Mouse (Mus musculus): Measurements from ENCODE around the gene Miga1. TPM values are rescaled to one million over a fixed set of nuclear protein-coding genes. Genes with fewer than 3 reads are reported as not detected.

Gene Miga1
- total and polyA plus RNA-seq, 3 experiments: 25.3 to 44.7 (median 32.5) TPM

- TF ChIP-seq POLR2A (IDR thresholded peaks at IDR 0.05; ENCODE audit: low read depth, low read length) (no peak), EP300 (IDR thresholded peaks at IDR 0.05; ENCODE audit: low read length) (no peak), USF1 (IDR thresholded peaks at IDR 0.05; ENCODE audit: low read depth, low read length) (no peak), MAX (IDR thresholded peaks at IDR 0.05; ENCODE audit: low read length) (no peak), IRF4 (IDR thresholded peaks at IDR 0.05; ENCODE audit: low read depth, low read length) (no peak)
- Histone ChIP-seq H3K4me2 (ENCODE audit: insufficient read depth, low read depth, poor library complexity, severe bottlenecking) (no peak overlapping the region), H3K36me3 (replicated peaks in 1 of 2; ENCODE audit: control insufficient read depth in 1 of 2, insufficient read depth in 1 of 2, low read length in 1 of 2) (peaks cover 60 to 87% of the 10 kb centered on the region in 2 experiments), H3K4me1 (ENCODE audit: control insufficient read depth in 1 of 2, insufficient read depth in 2 of 2) (no peaks in the 10 kb centered on the region), H3K9ac (ENCODE audit: insufficient read depth, low read depth) (no peak overlapping the region), H3K79me2 (replicated peaks; ENCODE audit: control insufficient read depth, extremely low read depth, insufficient read depth, poor library complexity, severe bottlenecking) (no peaks in the 10 kb centered on the region), H3K27me3 (replicated peaks) (no peaks in the 10 kb centered on the region), H3K27ac (ENCODE audit: insufficient read depth, low read depth) (no peak overlapping the region), H3K9me3 (replicated peaks; ENCODE audit: low read length) (no peaks in the 10 kb centered on the region), H3K4me3 (replicated peaks in 1 of 3; ENCODE audit: low read depth in 2 of 3, low read length in 2 of 3, poor library complexity in 1 of 3) (no peak overlapping the region)
- in situ Hi-C loops (cut with MboI; ENCODE audit: low pct_ligation_motif_present, low pct_unique_long_range_greater_than_20kb, low sequenced_read_pairs) (no loop called here), dilution Hi-C loops (cut with MboI; ENCODE audit: extremely low pct_ligation_motif_present, extremely low pct_unique_long_range_greater_than_20kb, low sequenced_read_pairs) (no loop called here)
- DNase-seq (ENCODE audit: extremely low read depth): no peak
These were observed 51.5 kb downstream of the Miga1 start for GRCm38 (mm10) chr3:152288740-152289139.

- Histone ChIP-seq H3K27me3 (replicated peaks) (no peaks in the 10 kb centered on the region), H3K36me3 (replicated peaks in 1 of 2; ENCODE audit: control insufficient read depth in 1 of 2, insufficient read depth in 1 of 2, low read length in 1 of 2) (peaks cover 60 to 87% of the 10 kb centered on the region in 2 experiments), H3K4me3 (replicated peaks in 1 of 3; ENCODE audit: low read depth in 2 of 3, low read length in 2 of 3, poor library complexity in 1 of 3) (no peak overlapping the region), H3K4me1 (ENCODE audit: control insufficient read depth in 1 of 2, insufficient read depth in 2 of 2) (no peaks in the 10 kb centered on the region), H3K9ac (ENCODE audit: insufficient read depth, low read depth) (no peak overlapping the region), H3K27ac (ENCODE audit: insufficient read depth, low read depth) (no peak overlapping the region), H3K4me2 (ENCODE audit: insufficient read depth, low read depth, poor library complexity, severe bottlenecking) (no peak overlapping the region), H3K79me2 (replicated peaks; ENCODE audit: control insufficient read depth, extremely low read depth, insufficient read depth, poor library complexity, severe bottlenecking) (no peaks in the 10 kb centered on the region), H3K9me3 (replicated peaks; ENCODE audit: low read length) (no peaks in the 10 kb centered on the region)
- in situ Hi-C loops (cut with MboI; ENCODE audit: low pct_ligation_motif_present, low pct_unique_long_range_greater_than_20kb, low sequenced_read_pairs) (no loop called here), dilution Hi-C loops (cut with MboI; ENCODE audit: extremely low pct_ligation_motif_present, extremely low pct_unique_long_range_greater_than_20kb, low sequenced_read_pairs) (no loop called here)
- TF ChIP-seq USF2 (conservative IDR thresholded peaks at IDR 0.05; ENCODE audit: low read depth, low read length): no peak
- TF ChIP-seq RAD21 (IDR thresholded peaks at IDR 0.05; ENCODE audit: low read depth, low read length): no peak
- TF ChIP-seq TCF12 (IDR thresholded peaks at IDR 0.05; ENCODE audit: low read depth, low read length): no peak
- no peak for TF ChIP-seq JUND (conservative IDR thresholded peaks at IDR 0.05; ENCODE audit: low read depth, low read length)
- TF ChIP-seq ETS1 (conservative IDR thresholded peaks at IDR 0.05; ENCODE audit: low read depth, low read length): no peak
- no peak for DNase-seq (ENCODE audit: extremely low read depth)
These were observed 51.9 kb downstream of the Miga1 start for GRCm38 (mm10) chr3:152288276-152288675.

- H3K4me2 ChIP-seq (ENCODE audit: insufficient read depth, low read depth, poor library complexity, severe bottlenecking): no peak overlapping the region
- H3K79me2 ChIP-seq (replicated peaks; ENCODE audit: control insufficient read depth, extremely low read depth, insufficient read depth, poor library complexity, severe bottlenecking): no peaks in the 10 kb centered on the region
- H3K4me1 ChIP-seq (ENCODE audit: control insufficient read depth in 1 of 2, insufficient read depth in 2 of 2): no peaks in the 10 kb centered on the region
- dilution Hi-C loops (cut with MboI; ENCODE audit: extremely low pct_ligation_motif_present, extremely low pct_unique_long_range_greater_than_20kb, low sequenced_read_pairs): no loop called here
- H3K9ac ChIP-seq (ENCODE audit: insufficient read depth, low read depth): no peak overlapping the region
- H3K36me3 ChIP-seq (replicated peaks in 1 of 2; ENCODE audit: control insufficient read depth in 1 of 2, insufficient read depth in 1 of 2, low read length in 1 of 2): peaks cover 64 to 87% of the 10 kb centered on the region in 2 experiments
- no peak overlapping the region for H3K27ac ChIP-seq (ENCODE audit: insufficient read depth, low read depth)
- peak; percentile 15 to 55; a peak in 2 of 4 replicates for TF ChIP-seq CTCF (conservative IDR thresholded peaks at IDR 0.05 in 1 of 2, IDR thresholded peaks at IDR 0.05 in 1 of 2; ENCODE audit: low read depth in 2 of 2, low read length in 2 of 2)
- no peak for TF ChIP-seq CHD1 (IDR thresholded peaks at IDR 0.05; ENCODE audit: low read depth, low read length)
- TF ChIP-seq SMC3 (IDR thresholded peaks at IDR 0.05; ENCODE audit: low read depth, low read length): peak; percentile 21
- TF ChIP-seq GABPA (IDR thresholded peaks at IDR 0.05; ENCODE audit: insufficient replicate concordance, low read depth, low read length): no peak
- TF ChIP-seq RCOR1 (conservative IDR thresholded peaks at IDR 0.05; ENCODE audit: low read depth, low read length): no peak
- no peak for TF ChIP-seq BHLHE40 (IDR thresholded peaks at IDR 0.05; ENCODE audit: low read depth, low read length)
- no peak for TF ChIP-seq MAFK (IDR thresholded peaks at IDR 0.05; ENCODE audit: insufficient replicate concordance, low read length)
- TF ChIP-seq NELFE (IDR thresholded peaks at IDR 0.05; ENCODE audit: low read depth, low read length): no peak
- no peak for TF ChIP-seq TBP (conservative IDR thresholded peaks at IDR 0.05; ENCODE audit: low read depth, low read length)
- in situ Hi-C loops (cut with MboI; ENCODE audit: low pct_ligation_motif_present, low pct_unique_long_range_greater_than_20kb, low sequenced_read_pairs): no loop called here
- DNase-seq (ENCODE audit: extremely low read depth): peak; percentile 23
- H3K27me3 ChIP-seq (replicated peaks): no peaks in the 10 kb centered on the region
- no peak overlapping the region for H3K4me3 ChIP-seq (replicated peaks in 1 of 3; ENCODE audit: low read depth in 2 of 3, low read length in 2 of 3, poor library complexity in 1 of 3)
- H3K9me3 ChIP-seq (replicated peaks; ENCODE audit: low read length): no peaks in the 10 kb centered on the region
These were observed 52.4 kb downstream of the Miga1 start for GRCm38 (mm10) chr3:152287810-152288209.
